10 mouse cellular contexts compared by ENCODE assay signal in the genomic region with DNA sequence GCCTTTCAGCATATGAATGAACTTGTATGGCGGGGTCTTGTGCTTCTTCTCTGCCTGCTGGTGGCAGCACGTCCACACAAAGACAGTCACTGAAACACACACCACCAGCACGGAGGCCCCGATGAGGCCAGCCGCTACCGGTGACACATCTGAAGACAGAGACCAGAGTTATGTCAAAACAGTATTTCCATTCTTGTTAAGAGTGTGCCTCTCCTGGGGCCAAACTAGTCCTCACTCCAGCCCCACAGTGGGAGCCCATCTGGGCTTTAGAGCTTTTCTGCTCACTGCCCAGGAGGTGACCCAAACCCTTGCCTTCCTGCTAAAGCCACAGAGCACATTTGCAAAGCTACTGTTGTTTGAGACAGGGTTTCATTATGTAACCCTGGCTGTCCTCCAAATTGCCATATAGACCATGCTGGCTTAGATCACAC. TPM values are rescaled to one million over a fixed set of nuclear protein-coding genes. Genes with fewer than 3 reads are reported as not detected.
A peak's percentile ranks its signal among the peaks of the same experiment; 100 is the strongest.
DNase-seq lines count a peak whose midpoint lies in the region; TF ChIP-seq lines count a peak whose summit lies in the region.
"Had no signal": no experiment of that assay in that cellular context is flagged by ENCODE, and none has a peak within 500 bp of the region (broad histone marks: within the 10 kb centered on the region; RNA-seq: fewer than 3 reads in every experiment).

No protein-coding gene starts in this region.

- peak; percentile 32 for DNase-seq in cerebellum, adult 8-10 months
- DNase-seq in cerebellum, postnatal 4 days (ENCODE audit: low spot score in 2 of 2): no peak
- DNase-seq in left cerebral cortex, adult 2 months (ENCODE audit: extremely low spot score in 1 of 2, low spot score in 2 of 2): no peak
- no peak for DNase-seq in left cerebral cortex, adult 8-10 months (ENCODE audit: low spot score in 2 of 2)
- DNase-seq in Muller cell, postnatal 12 days (ENCODE audit: inconsistent ontology term): peak; percentile 60
- peak; percentile 42 for DNase-seq in induced T-regulatory cell, adult 2 months (ENCODE audit: low read depth)
- DNase-seq in natural killer cell, adult 2 months (ENCODE audit: low spot score in 2 of 2): no peak
- DNase-seq in B cell, adult 2 months: no peak
- DNase-seq: kidney, adult 11 months had no signal

- no peak overlapping the region for H3K27ac ChIP-seq in left cerebral cortex, adult 2 months
- H3K27ac ChIP-seq: macrophage had no signal

- no peak overlapping the region for H3K4me3 ChIP-seq in left cerebral cortex, adult 2 months

- intact Hi-C loops in left cerebral cortex, adult 2 months (cut with DNase I): no loop called here

- TF ChIP-seq CTCF in left cerebral cortex, adult 2 months (IDR thresholded peaks at IDR 0.05): peak; percentile 21

RNA-seq across cellular contexts. Expression of gene Syt11, which starts 12.5 kb away (rescaled TPM):
- 100 to 1,000 TPM; 513 to 521 TPM for total RNA-seq in left cerebral cortex, adult 2 months (2021)
- 100 to 1,000 TPM; 529 to 574 (median 545) TPM for total RNA-seq in left cerebral cortex, adult 8-10 months (2022)

RNA-seq across cellular contexts. Expression of gene Rit1, which starts 45.8 kb away (rescaled TPM):
- 10 to 100 TPM; 41.1 to 45.8 TPM for total RNA-seq in left cerebral cortex, adult 2 months (2021)
- 10 to 100 TPM; 36.3 to 42.0 (median 40.6) TPM for total RNA-seq in left cerebral cortex, adult 8-10 months (2022)

Comparison
In these comparisons a context has a peak if more than half of its experiments do, and no peak if none do; other contexts are left out.
1. DNase-seq: peak in cerebellum, adult 8-10 months (single experiment), Muller cell, postnatal 12 days (single experiment) and induced T-regulatory cell, adult 2 months (single experiment); none in cerebellum, postnatal 4 days (0 of 2), left cerebral cortex, adult 2 months (0 of 2), left cerebral cortex, adult 8-10 months (0 of 2), natural killer cell, adult 2 months (0 of 2) and B cell, adult 2 months (0 of 2).